21 mouse cellular contexts compared by ENCODE assay signal in genomic region chr10:38447706-38448105, GRCm38 (mm10).
"Had no signal": no experiment of that assay in that cellular context is flagged by ENCODE, and none has a peak within 500 bp of the region (broad histone marks: within the 10 kb centered on the region; RNA-seq: fewer than 3 reads in every experiment).

No protein-coding gene starts in this region.

- DNase-seq: kidney, adult 2 months; kidney, postnatal 4 days; liver, postnatal 0 days; lung, embryonic 14.5 days; lung, postnatal 10 days; lung, postnatal 36 days; right cerebral cortex, postnatal 14 days; right cerebral cortex, postnatal 4 days; thymus, adult 2 months; thymus, postnatal 14 days; thymus, postnatal 4 days had no signal

- H3K9me3 ChIP-seq: midbrain, embryonic 13.5 days; neural tube, embryonic 13.5 days had no signal

- H3K36me3 ChIP-seq: midbrain, embryonic 10.5 days; midbrain, embryonic 13.5 days; neural tube, embryonic 13.5 days had no signal

- H3K9ac ChIP-seq: liver, embryonic 14.5 days; liver, postnatal 0 days; lung, embryonic 14.5 days; midbrain, embryonic 13.5 days; neural tube, embryonic 13.5 days had no signal

- H3K4me1 ChIP-seq: megakaryocyte, embryonic 14.5 days; midbrain, embryonic 10.5 days; midbrain, embryonic 13.5 days; neural tube, embryonic 13.5 days had no signal

- H3K27me3 ChIP-seq: megakaryocyte, embryonic 14.5 days; midbrain, embryonic 13.5 days; neural tube, embryonic 13.5 days had no signal

- H3K4me2 ChIP-seq: liver, embryonic 11.5 days; lung, embryonic 14.5 days; midbrain, embryonic 13.5 days; neural tube, embryonic 13.5 days had no signal

- H3K27ac ChIP-seq: kidney, postnatal 0 days; liver, embryonic 14.5 days; midbrain, embryonic 10.5 days; midbrain, embryonic 13.5 days; neural tube, embryonic 13.5 days; stomach, postnatal 0 days had no signal

- H3K4me3 ChIP-seq: megakaryocyte, embryonic 14.5 days; midbrain, embryonic 10.5 days; midbrain, embryonic 13.5 days; myocyte; neural tube, embryonic 13.5 days had no signal

- ATAC-seq: liver, postnatal 0 days; midbrain, embryonic 13.5 days; midbrain, embryonic 16.5 days had no signal
